Comparison of ENCODE assay signal across 8 mouse cellular contexts in the genomic region with DNA sequence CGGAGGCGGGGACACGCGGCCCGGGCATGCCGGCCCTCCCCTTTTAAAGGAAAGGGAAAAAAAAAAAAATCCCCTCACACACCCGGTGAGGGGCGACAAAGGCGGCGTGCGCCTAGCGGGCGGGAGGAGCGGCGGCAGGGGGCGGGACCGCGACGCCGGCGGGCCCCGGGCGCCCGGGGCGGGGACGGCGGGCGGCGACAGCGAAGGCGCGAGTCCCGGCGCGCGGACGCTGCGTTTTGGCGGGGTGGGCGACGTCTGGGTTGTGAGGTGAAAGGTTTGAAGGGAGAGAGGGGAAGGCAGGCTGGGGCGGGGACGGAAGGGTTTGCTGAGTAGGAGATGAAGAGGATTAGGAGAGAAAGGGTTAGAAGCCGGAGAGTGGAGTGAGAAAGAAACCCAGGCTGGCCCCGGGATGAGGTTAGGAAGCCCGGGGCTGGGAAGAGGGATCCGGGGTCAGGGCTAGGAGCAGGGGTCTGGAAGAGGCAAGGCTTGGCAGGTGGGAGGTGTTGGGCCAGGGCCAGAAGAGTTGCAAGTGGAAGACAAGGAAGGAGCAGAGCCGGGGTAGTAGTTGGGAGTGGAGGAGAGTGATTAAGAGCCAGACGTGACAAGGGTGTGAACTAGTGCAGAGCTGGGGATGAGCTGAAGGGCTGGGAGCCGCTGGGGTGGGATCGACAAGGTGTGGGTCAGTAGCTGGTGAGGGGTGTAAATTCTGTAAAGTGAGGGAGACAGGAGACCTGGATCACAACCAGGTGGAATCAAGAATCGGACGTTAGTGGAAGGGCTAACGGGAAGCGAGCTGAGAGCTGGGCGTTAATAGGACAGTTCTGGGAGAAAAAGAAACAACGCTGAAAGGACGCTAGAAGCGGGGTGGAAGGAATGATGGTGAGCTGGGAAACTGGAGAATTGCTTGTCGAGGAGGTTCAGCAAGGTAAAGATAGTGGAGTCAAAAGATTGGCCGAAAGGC. TPM values are rescaled to one million over a fixed set of nuclear protein-coding genes. Genes with fewer than 3 reads are reported as not detected.
DNase-seq lines count a peak whose midpoint lies in the region; ATAC-seq and TF ChIP-seq lines count a peak whose summit lies in the region.

No protein-coding gene starts in this region.

- no peaks in the 10 kb centered on the region; the same call in 1 of the 2 replicates for H3K4me1 ChIP-seq in kidney, adult 2 months (ENCODE audit: control insufficient read depth, insufficient read depth, low read length)
- H3K4me1 ChIP-seq in forebrain, embryonic 14.5 days (ENCODE audit: control insufficient read depth, insufficient read depth, low read length): peaks cover 24% of the 10 kb centered on the region
- peaks cover 46% of the 10 kb centered on the region for H3K4me1 ChIP-seq in hindbrain, embryonic 13.5 days (replicated peaks)
- H3K4me1 ChIP-seq in limb, embryonic 11.5 days (ENCODE audit: control insufficient read depth, insufficient read depth, low read length): peaks cover 14% of the 10 kb centered on the region
- H3K4me1 ChIP-seq in midbrain, embryonic 14.5 days (ENCODE audit: control insufficient read depth, insufficient read depth, low read length): peaks cover 26% of the 10 kb centered on the region
- H3K4me1 ChIP-seq in stomach, postnatal 0 days (replicated peaks; ENCODE audit: control insufficient read depth, insufficient read depth): peaks cover 3% of the 10 kb centered on the region; the same call in 1 of the 2 replicates

- TF ChIP-seq CTCF in kidney, adult 2 months (conservative IDR thresholded peaks at IDR 0.05; ENCODE audit: insufficient read depth, insufficient read length, low read depth, low read length): no peak
- TF ChIP-seq CTCF in stomach, postnatal 0 days (IDR thresholded peaks at IDR 0.05; ENCODE audit: low read depth): peak; percentile 21; the same call in 1 of the 2 replicates

- peak overlapping the region; percentile 85 for H3K4me3 ChIP-seq in kidney, adult 2 months (ENCODE audit: insufficient read depth, low read depth, low read length)
- peak overlapping the region; percentile 52 for H3K4me3 ChIP-seq in forebrain, embryonic 14.5 days (ENCODE audit: low read depth, low read length)
- peak overlapping the region; percentile 71 for H3K4me3 ChIP-seq in hindbrain, embryonic 13.5 days
- peak overlapping the region; percentile 70 for H3K4me3 ChIP-seq in limb, embryonic 11.5 days (ENCODE audit: low read depth, low read length)
- peak overlapping the region; percentile 70 for H3K4me3 ChIP-seq in midbrain, embryonic 14.5 days (replicated peaks; ENCODE audit: low read depth, low read length)
- H3K4me3 ChIP-seq in stomach, postnatal 0 days (ENCODE audit: low read depth, low read length): peak overlapping the region; percentile 79

- no peaks in the 10 kb centered on the region for H3K9me3 ChIP-seq in forebrain, embryonic 14.5 days (replicated peaks; ENCODE audit: control insufficient read depth, low read length)
- H3K9me3 ChIP-seq in hindbrain, embryonic 13.5 days: no peaks in the 10 kb centered on the region
- no peaks in the 10 kb centered on the region for H3K9me3 ChIP-seq in limb, embryonic 11.5 days (ENCODE audit: control insufficient read depth, low read length)
- no peaks in the 10 kb centered on the region for H3K9me3 ChIP-seq in midbrain, embryonic 14.5 days (ENCODE audit: control insufficient read depth, low read length)
- H3K9me3 ChIP-seq in stomach, postnatal 0 days (ENCODE audit: control insufficient read depth, low read length): no peaks in the 10 kb centered on the region

- no peak for TF ChIP-seq EP300 in stomach, postnatal 0 days (optimal IDR thresholded peaks at IDR 0.05)

- WGBS in kidney, adult 2 months: 1% methylated on average over 60 of the region's 61 CpGs
- under 1% methylated on average over 59 of the region's 61 CpGs for WGBS in forebrain, embryonic 14.5 days
- WGBS in hindbrain, embryonic 13.5 days: under 1% methylated on average over 56 of the region's 61 CpGs
- under 1% methylated on average over 61 of the region's 61 CpGs for WGBS in limb, embryonic 11.5 days
- WGBS in midbrain, embryonic 14.5 days: under 1% methylated on average over 61 of the region's 61 CpGs
- under 1% methylated on average over 60 of the region's 61 CpGs for WGBS in stomach, postnatal 0 days

- H3K9ac ChIP-seq in forebrain, embryonic 14.5 days (ENCODE audit: low read length): peak overlapping the region; percentile 72
- peak overlapping the region; percentile 87 for H3K9ac ChIP-seq in hindbrain, embryonic 13.5 days
- H3K9ac ChIP-seq in limb, embryonic 11.5 days (ENCODE audit: low read length): peak overlapping the region; percentile 73
- H3K9ac ChIP-seq in midbrain, embryonic 14.5 days (replicated peaks; ENCODE audit: low read length): peak overlapping the region; percentile 80
- peak overlapping the region; percentile 68 for H3K9ac ChIP-seq in stomach, postnatal 0 days (ENCODE audit: low read length)

- no peak for TF ChIP-seq POLR2A in kidney, adult 2 months (IDR thresholded peaks at IDR 0.05; ENCODE audit: low read depth, low read length)

- no peak overlapping the region for H3K27ac ChIP-seq in kidney, adult 2 months (ENCODE audit: insufficient read depth, low read depth, low read length)
- peak overlapping the region; percentile 96 for H3K27ac ChIP-seq in forebrain, embryonic 14.5 days (ENCODE audit: low read depth, low read length)
- peak overlapping the region; percentile 97 for H3K27ac ChIP-seq in hindbrain, embryonic 13.5 days
- H3K27ac ChIP-seq in limb, embryonic 11.5 days (replicated peaks; ENCODE audit: low read depth, low read length): peak overlapping the region; percentile 91
- H3K27ac ChIP-seq in midbrain, embryonic 14.5 days (replicated peaks; ENCODE audit: low read depth, low read length): peak overlapping the region; percentile 95
- peak overlapping the region; percentile 93 for H3K27ac ChIP-seq in stomach, postnatal 0 days (replicated peaks)

- H3K27me3 ChIP-seq in kidney, adult 2 months (replicated peaks; ENCODE audit: control insufficient read depth, insufficient read depth, low read length): no peaks in the 10 kb centered on the region
- H3K27me3 ChIP-seq in forebrain, embryonic 14.5 days (replicated peaks; ENCODE audit: control insufficient read depth, insufficient read depth, low read length): no peaks in the 10 kb centered on the region
- no peaks in the 10 kb centered on the region for H3K27me3 ChIP-seq in hindbrain, embryonic 13.5 days
- no peaks in the 10 kb centered on the region for H3K27me3 ChIP-seq in limb, embryonic 11.5 days (ENCODE audit: control insufficient read depth, insufficient read depth, low read length)
- H3K27me3 ChIP-seq in midbrain, embryonic 14.5 days (ENCODE audit: control insufficient read depth, insufficient read depth, low read length): no peaks in the 10 kb centered on the region
- H3K27me3 ChIP-seq in stomach, postnatal 0 days (ENCODE audit: control insufficient read depth, insufficient read depth, low read length): no peaks in the 10 kb centered on the region

- H3K36me3 ChIP-seq in kidney, adult 2 months (ENCODE audit: control insufficient read depth, insufficient read depth, low read length): no peaks in the 10 kb centered on the region
- peaks cover 12% of the 10 kb centered on the region; the same call in 1 of the 2 replicates for H3K36me3 ChIP-seq in forebrain, embryonic 14.5 days (ENCODE audit: control insufficient read depth, insufficient read depth, low read length)
- peaks cover 16% of the 10 kb centered on the region; the same call in 1 of the 2 replicates for H3K36me3 ChIP-seq in hindbrain, embryonic 13.5 days
- 0 out of 2 replicates have a peak, but pooled peaks cover 4% of the 10 kb centered on the region for H3K36me3 ChIP-seq in limb, embryonic 11.5 days (ENCODE audit: control insufficient read depth, insufficient read depth, low read length)
- H3K36me3 ChIP-seq in midbrain, embryonic 14.5 days (ENCODE audit: control insufficient read depth, insufficient read depth, low read length): peaks cover 11% of the 10 kb centered on the region
- peaks cover 8% of the 10 kb centered on the region; the same call in 1 of the 2 replicates for H3K36me3 ChIP-seq in stomach, postnatal 0 days (ENCODE audit: control insufficient read depth, insufficient read depth, low read length)

- peak; percentile 74 for ATAC-seq in forebrain, embryonic 14.5 days
- peak; percentile 75 for ATAC-seq in hindbrain, embryonic 13.5 days (ENCODE audit: low FRiP score)
- peak; percentile 49 for ATAC-seq in limb, embryonic 11.5 days (ENCODE audit: insufficient number of reproducible peaks, low FRiP score, low TSS enrichment, low read depth)
- peak; percentile 46 for ATAC-seq in midbrain, embryonic 14.5 days (ENCODE audit: low FRiP score, low TSS enrichment)
- peak; percentile 39 for ATAC-seq in stomach, postnatal 0 days (ENCODE audit: low FRiP score, low TSS enrichment)

- peak overlapping the region; percentile 90 for H3K4me2 ChIP-seq in forebrain, embryonic 14.5 days (ENCODE audit: low read length)
- H3K4me2 ChIP-seq in hindbrain, embryonic 13.5 days: peak overlapping the region; percentile 85
- H3K4me2 ChIP-seq in limb, embryonic 11.5 days (ENCODE audit: low read depth, severe bottlenecking): peak overlapping the region; percentile 92
- peak overlapping the region; percentile 67 for H3K4me2 ChIP-seq in midbrain, embryonic 14.5 days (ENCODE audit: low read length)
- H3K4me2 ChIP-seq in stomach, postnatal 0 days (replicated peaks; ENCODE audit: low read depth): peak overlapping the region; percentile 98

- DNase-seq in kidney, adult 2 months: no peak
- no peak for DNase-seq in kidney, postnatal 14 days
- DNase-seq in brain, adult 2 months (ENCODE audit: low read depth, low spot score): peak; percentile 43
- DNase-seq in forebrain, embryonic 14.5 days (ENCODE audit: low spot score): peak; percentile 59
- DNase-seq in limb, embryonic 11.5 days (ENCODE audit: low spot score): no peak
- peak; percentile 60 for DNase-seq in midbrain, embryonic 14.5 days
- DNase-seq in stomach, postnatal 0 days (ENCODE audit: low spot score): no peak

RNA-seq across cellular contexts. Expression of gene Usp49, which starts 0.5 kb away (rescaled TPM):
- polyA plus RNA-seq in kidney, adult 2 months (2012; rRNA removed): 5.1 and 5.3 TPM in 2 replicates
- 5.9 and 6.6 TPM in 2 replicates for polyA plus RNA-seq in forebrain, embryonic 14.5 days (2014; fragmentation: Nextera tagmentation; extraction: Ambion mirVana)
- 8.6 and 9.1 TPM in 2 replicates for polyA plus RNA-seq in hindbrain, embryonic 13.5 days (2015; fragmentation: Nextera tagmentation; extraction: Ambion mirVana)
- 4.7 and 6.7 TPM in 2 replicates for polyA plus RNA-seq in limb, embryonic 11.5 days (2014; fragmentation: Nextera tagmentation; extraction: Ambion mirVana)
- polyA plus RNA-seq in midbrain, embryonic 14.5 days (2014; fragmentation: Nextera tagmentation; extraction: Ambion mirVana): 7.5 and 7.6 TPM in 2 replicates
- polyA plus RNA-seq in stomach, postnatal 0 days (2015; fragmentation: Nextera tagmentation; extraction: Ambion mirVana): 1.9 and 2.1 TPM in 2 replicates

RNA-seq across cellular contexts. Expression of gene Gm20517, which starts 18.6 kb away (rescaled TPM):
- polyA plus RNA-seq in kidney, adult 2 months (2012; rRNA removed): 0.45 and 0.64 TPM in 2 replicates
- polyA plus RNA-seq in forebrain, embryonic 14.5 days (2014; fragmentation: Nextera tagmentation; extraction: Ambion mirVana): 1.8 and 3.6 TPM in 2 replicates
- 2.1 and 2.7 TPM in 2 replicates for polyA plus RNA-seq in hindbrain, embryonic 13.5 days (2015; fragmentation: Nextera tagmentation; extraction: Ambion mirVana)
- polyA plus RNA-seq in limb, embryonic 11.5 days (2014; fragmentation: Nextera tagmentation; extraction: Ambion mirVana): 1.3 and 1.5 TPM in 2 replicates
- polyA plus RNA-seq in midbrain, embryonic 14.5 days (2014; fragmentation: Nextera tagmentation; extraction: Ambion mirVana): 3.1 and 3.2 TPM in 2 replicates
- 1.1 and 1.5 TPM in 2 replicates for polyA plus RNA-seq in stomach, postnatal 0 days (2015; fragmentation: Nextera tagmentation; extraction: Ambion mirVana)

RNA-seq across cellular contexts. Expression of gene Med20, which starts 18.6 kb away (rescaled TPM):
- polyA plus RNA-seq in kidney, adult 2 months (2012; rRNA removed): 22.8 and 25.3 TPM in 2 replicates
- polyA plus RNA-seq in forebrain, embryonic 14.5 days (2014; fragmentation: Nextera tagmentation; extraction: Ambion mirVana): 55.4 and 55.5 TPM in 2 replicates
- polyA plus RNA-seq in hindbrain, embryonic 13.5 days (2015; fragmentation: Nextera tagmentation; extraction: Ambion mirVana): 42.5 and 44.8 TPM in 2 replicates
- 49.5 and 50.4 TPM in 2 replicates for polyA plus RNA-seq in limb, embryonic 11.5 days (2014; fragmentation: Nextera tagmentation; extraction: Ambion mirVana)
- 48.1 and 49.5 TPM in 2 replicates for polyA plus RNA-seq in midbrain, embryonic 14.5 days (2014; fragmentation: Nextera tagmentation; extraction: Ambion mirVana)
- 23.8 and 25.1 TPM in 2 replicates for polyA plus RNA-seq in stomach, postnatal 0 days (2015; fragmentation: Nextera tagmentation; extraction: Ambion mirVana)

RNA-seq across cellular contexts. Expression of gene Bysl, which starts 18.7 kb away (rescaled TPM):
- polyA plus RNA-seq in kidney, adult 2 months (2012; rRNA removed): 7.9 and 8.3 TPM in 2 replicates
- 25.1 and 33.2 TPM in 2 replicates for polyA plus RNA-seq in forebrain, embryonic 14.5 days (2014; fragmentation: Nextera tagmentation; extraction: Ambion mirVana)
- 33.9 and 34.2 TPM in 2 replicates for polyA plus RNA-seq in hindbrain, embryonic 13.5 days (2015; fragmentation: Nextera tagmentation; extraction: Ambion mirVana)
- 30.7 and 31.6 TPM in 2 replicates for polyA plus RNA-seq in limb, embryonic 11.5 days (2014; fragmentation: Nextera tagmentation; extraction: Ambion mirVana)
- polyA plus RNA-seq in midbrain, embryonic 14.5 days (2014; fragmentation: Nextera tagmentation; extraction: Ambion mirVana): 32.0 and 33.2 TPM in 2 replicates
- 13.4 and 13.6 TPM in 2 replicates for polyA plus RNA-seq in stomach, postnatal 0 days (2015; fragmentation: Nextera tagmentation; extraction: Ambion mirVana)

RNA-seq across cellular contexts. Expression of gene Tomm6, which starts 58.2 kb away (rescaled TPM):
- polyA plus RNA-seq in kidney, adult 2 months (2012; rRNA removed): 103 and 153 TPM in 2 replicates
- polyA plus RNA-seq in forebrain, embryonic 14.5 days (2014; fragmentation: Nextera tagmentation; extraction: Ambion mirVana): 309 and 324 TPM in 2 replicates
- polyA plus RNA-seq in hindbrain, embryonic 13.5 days (2015; fragmentation: Nextera tagmentation; extraction: Ambion mirVana): 289 and 295 TPM in 2 replicates
- polyA plus RNA-seq in limb, embryonic 11.5 days (2014; fragmentation: Nextera tagmentation; extraction: Ambion mirVana): 404 and 441 TPM in 2 replicates
- polyA plus RNA-seq in midbrain, embryonic 14.5 days (2014; fragmentation: Nextera tagmentation; extraction: Ambion mirVana): 298 and 333 TPM in 2 replicates
- polyA plus RNA-seq in stomach, postnatal 0 days (2015; fragmentation: Nextera tagmentation; extraction: Ambion mirVana): 353 and 386 TPM in 2 replicates

Comparison
In these comparisons a context has a peak if more than half of its experiments do, and no peak if none do; other contexts are left out.
1. DNase-seq: peak in brain, adult 2 months (single experiment), forebrain, embryonic 14.5 days (single experiment) and midbrain, embryonic 14.5 days (single experiment); none in kidney, adult 2 months (single experiment), kidney, postnatal 14 days (single experiment), limb, embryonic 11.5 days (single experiment) and stomach, postnatal 0 days (single experiment).
2. Peak in every context shown above with its lines, with median percentiles within 50 percentile points of each other: H3K4me3 ChIP-seq, ATAC-seq, H3K4me2 ChIP-seq and H3K9ac ChIP-seq.